Mouse (Mus musculus): ENCODE results near the gene Efcab3. TPM values are rescaled to one million over a fixed set of nuclear protein-coding genes. Genes with fewer than 3 reads are reported as not detected.

Efcab3 gene
- polyA plus RNA-seq (2014; fragmentation: Illumina TruSeq; extraction: RNeasy Lipid Tissue Mini Kit (QIAGEN cat#74804); ENCODE audit: low read depth, low replicate concordance): 0.48 TPM

DNA sequence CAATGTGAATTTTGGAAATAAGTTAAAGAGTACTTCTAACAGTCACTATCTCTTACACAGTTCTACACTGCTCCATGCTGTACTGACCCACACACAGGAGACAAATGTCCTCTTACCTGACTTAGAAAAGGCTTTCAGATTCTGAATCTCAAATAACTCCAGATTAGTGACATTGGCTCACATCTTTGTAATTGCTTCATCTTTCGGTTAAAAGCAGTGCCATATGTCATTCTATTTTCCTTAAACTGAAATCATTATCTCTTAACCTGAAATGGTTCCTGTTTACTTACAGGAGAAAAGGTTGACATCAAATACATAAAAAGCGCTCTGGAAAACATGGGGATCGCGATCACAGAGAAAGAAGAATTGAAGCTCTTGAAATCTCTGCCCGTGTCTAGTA is at the start of gene Efcab3:
TSS of gene Efcab3 (plus strand) at position 301 of the 400 bp plus-strand sequence.

GRCm38 (mm10) chr11:105125735-105126519 is 62.5 kb downstream of the Efcab3 start, which contains the start of gene Mettl2:
Mettl2 (plus strand) TSS chr11:105126425.

DNA sequence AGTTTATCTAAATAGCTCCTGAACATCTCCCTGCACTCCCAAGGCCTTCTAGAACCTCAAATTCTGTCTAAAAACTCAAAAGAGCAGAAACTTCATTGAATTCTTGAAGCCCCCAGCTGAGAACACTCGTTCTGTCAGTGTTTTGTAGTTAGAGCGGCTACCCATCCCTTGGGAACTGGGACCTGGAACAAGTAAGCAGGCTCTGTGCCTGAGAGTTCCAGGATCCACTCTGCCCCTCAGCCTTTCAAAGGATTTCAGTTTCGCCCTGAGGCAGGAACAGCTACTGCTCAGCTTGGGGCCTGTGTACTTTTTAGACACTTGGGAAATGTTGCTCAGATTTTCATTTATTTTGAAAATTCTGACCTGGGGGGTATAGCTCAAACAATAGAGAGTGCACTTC is 83.2 kb downstream of the Efcab3 start, which contains the start of gene Gm10842:
TSS of gene Gm10842 (plus strand) at position 301 of the 400 bp plus-strand sequence.

Other genes starting within 250 kb of the Efcab3 start
- 9.1 TPM for gene Mettl2, start 62.8 kb downstream of the Efcab3 start, polyA plus RNA-seq (2014; fragmentation: Illumina TruSeq; extraction: RNeasy Lipid Tissue Mini Kit (QIAGEN cat#74804); ENCODE audit: low read depth, low replicate concordance)
- not detected for gene Gm10842, start 83.3 kb downstream of the Efcab3 start, polyA plus RNA-seq (2014; fragmentation: Illumina TruSeq; extraction: RNeasy Lipid Tissue Mini Kit (QIAGEN cat#74804); ENCODE audit: low read depth, low replicate concordance)
- 35.9 TPM for gene Tlk2, start 115.2 kb downstream of the Efcab3 start, polyA plus RNA-seq (2014; fragmentation: Illumina TruSeq; extraction: RNeasy Lipid Tissue Mini Kit (QIAGEN cat#74804); ENCODE audit: low read depth, low replicate concordance)
- 0.08 TPM for gene Mrc2, start 229.1 kb downstream of the Efcab3 start, polyA plus RNA-seq (2014; fragmentation: Illumina TruSeq; extraction: RNeasy Lipid Tissue Mini Kit (QIAGEN cat#74804); ENCODE audit: low read depth, low replicate concordance)